Mouse (Mus musculus) cerebellum, postnatal 25 days (tissue): ENCODE results near the gene Itih5.

Experiments
- DNase-seq, 2 experiments: peaks; one replicate each; pipeline ENCODE4 v3.0.0; 2021; ENCODE audit warnings: mixed read lengths in 2 of 2

Itih5 gene

DNA sequence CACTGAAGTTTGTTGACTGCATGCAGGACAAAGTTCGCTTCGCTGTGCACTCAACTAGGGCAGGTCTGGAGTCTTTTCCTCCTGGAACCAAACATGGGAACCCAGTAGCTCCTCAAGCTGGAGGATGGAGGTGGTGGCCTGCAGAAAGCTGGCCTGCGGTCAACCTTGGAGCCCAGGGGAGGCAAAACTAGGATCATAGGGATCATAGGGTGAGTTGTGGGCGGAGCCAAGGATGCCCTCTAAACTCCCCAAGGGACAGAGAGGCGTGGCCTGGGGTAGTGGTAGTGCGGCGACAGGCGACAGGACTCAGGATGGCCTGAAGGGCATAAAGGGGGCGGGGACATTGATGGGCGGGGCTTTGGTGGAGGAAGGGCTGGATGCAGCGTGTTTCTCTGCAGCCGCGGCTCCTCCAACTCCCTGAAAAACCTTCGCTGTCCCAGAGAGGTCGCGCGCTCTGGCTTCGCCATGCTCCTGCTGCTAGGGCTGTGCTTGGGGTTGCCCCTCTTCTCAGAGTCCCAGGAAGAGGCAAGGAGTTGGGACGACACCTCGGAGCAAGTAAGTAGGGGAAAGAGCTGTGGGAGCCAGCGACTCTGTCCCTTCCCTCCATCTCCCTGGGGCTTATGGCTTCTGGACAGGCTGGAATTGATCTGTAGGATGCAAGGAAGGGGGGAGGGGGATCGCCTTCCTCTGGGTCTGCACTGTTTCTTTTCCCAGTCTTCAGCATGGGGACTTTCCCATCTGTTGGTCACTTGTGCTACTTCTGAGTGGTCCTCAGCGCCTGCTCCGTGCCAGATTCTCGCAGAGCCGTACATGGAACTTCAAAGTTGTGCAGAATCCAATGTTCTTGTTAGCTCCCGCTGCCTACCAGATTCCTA is at the start of gene Itih5:
Itih5 (plus strand) TSS at position 371 of the 875 bp plus-strand sequence.
- peak in 1 of 2 experiments; percentile 28 for DNase-seq

DNA sequence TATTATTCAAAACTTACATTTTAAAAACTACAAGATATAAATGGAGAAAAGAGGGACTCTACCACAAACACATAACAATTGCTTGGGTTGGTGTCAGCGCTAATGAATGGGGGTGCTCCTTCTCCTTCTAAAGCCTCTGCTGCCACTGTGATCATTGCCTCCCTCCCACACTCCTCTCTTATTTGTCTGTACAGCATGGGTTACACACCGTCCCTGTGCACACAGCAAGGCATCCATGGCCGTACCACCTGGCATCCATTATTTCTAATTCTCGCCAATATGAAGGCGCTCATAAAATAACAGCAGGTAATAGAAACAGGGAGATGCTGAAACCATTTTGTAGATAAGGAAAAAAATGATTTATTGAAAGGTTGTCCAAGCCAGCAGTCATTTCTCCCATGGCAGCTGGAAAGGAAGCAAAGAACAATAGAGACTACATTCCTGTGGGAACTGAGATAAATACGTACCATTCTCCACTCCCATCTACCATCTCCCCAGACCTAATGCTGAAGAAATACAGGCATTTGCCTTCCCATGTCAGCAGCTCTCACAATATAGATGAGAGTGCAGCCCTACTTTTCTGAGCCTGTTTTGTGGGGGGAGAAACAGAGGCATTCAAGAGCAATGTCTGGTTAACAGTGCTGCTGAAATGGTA is 44.7 kb upstream of the Itih5 start:
- DNase-seq, result no peak

DNA sequence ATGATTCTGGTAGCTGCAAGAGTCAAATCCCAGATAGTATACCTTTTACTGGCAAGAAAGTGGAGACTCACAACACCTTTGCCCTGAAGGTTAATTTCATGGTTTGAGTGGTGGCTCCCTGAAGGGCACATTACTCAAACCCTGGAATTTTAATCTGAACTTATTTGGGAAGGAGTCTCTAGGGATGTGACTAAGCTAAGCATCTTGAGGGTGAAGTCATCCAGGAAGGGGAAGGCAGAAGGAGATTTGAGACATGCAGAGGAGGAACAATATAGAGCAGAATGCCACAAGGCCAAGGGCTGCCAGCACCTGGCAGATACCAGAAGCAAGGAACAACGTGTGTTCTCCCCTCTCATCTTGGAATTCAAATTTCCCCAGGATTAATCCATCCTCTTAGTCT is 34.6 kb upstream of the Itih5 start:
- DNase-seq, result no peak

DNA sequence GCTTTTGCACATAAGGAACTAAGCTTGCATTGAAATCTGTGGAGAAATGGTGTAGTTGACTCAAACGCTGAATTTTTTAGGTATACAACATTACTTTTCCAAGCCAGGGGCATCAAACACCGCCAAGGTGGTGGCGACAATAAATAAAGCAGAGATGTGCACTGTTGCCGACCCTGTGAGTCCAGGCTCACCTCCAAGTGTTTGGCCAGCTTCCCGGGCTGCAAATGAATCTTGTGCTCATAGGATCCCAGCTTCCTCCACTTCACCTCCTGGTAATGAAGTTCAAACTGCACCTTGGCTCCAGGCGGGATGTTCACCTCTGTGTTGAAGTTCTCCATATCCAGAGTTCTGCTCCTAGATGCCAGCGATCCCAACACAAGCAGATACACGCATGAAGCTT is 34.1 kb upstream of the Itih5 start:
- DNase-seq, result peak; percentile 12 to 18

DNA sequence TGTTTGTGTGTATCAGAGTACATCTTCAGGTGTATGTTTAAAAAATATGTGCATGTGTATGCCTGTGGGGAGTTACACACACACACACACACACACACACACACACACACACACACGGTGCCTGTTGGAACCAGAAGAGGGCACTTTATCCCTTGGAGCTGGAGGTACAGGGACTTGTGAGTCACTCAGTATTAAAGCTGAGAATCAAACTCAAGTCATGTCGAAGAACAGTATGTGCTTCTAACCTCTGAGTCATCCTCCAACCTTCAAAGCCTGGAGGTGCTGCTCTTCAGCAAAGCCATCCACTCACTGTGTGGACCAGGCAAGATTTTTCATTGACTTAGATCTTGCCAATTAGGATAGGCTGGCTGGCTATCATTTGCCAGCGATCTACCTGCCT is 31.5 kb upstream of the Itih5 start:
- no peak for DNase-seq

DNA sequence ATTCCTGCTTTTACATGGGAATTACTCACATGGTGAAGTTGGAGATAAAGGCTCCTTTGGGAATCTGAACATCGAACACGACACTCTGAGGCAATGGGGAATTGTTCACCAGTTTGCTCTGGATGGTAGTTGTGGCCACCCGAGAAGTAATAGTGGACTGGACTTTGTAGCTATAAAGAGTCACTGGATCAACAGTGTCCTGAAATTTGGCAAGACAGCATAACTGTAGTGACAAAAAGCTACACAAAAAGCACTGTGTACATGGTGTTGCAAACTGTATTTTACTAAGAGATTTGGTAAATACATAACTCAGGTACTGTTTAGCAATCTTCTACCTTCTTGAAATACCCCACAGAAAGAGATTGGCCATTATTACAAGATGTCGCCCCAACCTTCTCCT is 27.2 kb upstream of the Itih5 start:
- DNase-seq, result no peak

DNA sequence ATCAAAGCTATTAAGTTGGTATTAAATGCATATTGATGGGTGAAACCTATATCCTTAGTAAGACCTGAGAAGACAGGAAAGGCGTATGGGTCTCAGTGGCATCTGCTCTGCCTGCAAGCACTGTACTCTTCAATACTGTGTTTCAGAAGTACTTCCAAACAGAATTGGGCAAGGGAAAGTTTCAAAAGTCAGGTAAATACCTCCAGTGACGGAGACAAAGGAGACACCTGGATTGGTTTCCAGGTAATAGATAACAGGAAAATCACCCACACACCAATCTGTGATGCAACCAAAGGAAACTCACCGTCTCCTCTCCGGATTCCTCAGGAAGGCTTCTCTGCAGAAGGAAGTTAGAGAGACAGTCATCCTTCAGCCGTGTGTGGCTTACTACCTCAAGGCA is 25.9 kb upstream of the Itih5 start:
- no peak for DNase-seq

DNA sequence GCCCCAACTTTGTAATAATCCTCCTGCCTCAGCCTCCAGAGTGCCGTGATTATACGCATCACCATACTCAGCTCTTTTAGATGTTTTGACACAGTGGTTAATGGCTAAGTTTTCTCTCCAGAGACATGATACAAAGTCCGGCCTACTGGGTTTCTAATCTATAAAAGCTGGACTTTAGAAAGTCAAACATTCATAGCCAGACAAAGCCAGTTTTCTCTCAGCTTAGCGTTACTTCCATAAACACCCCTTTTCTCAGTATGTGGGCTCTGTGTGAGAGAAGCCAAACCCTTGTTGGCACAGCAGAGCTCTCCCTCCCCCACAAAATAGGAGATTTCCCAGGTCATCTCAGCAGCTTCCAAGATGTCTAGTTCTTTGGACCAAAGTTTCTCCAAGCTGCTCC is 24.8 kb upstream of the Itih5 start:
- DNase-seq, result no peak

DNA sequence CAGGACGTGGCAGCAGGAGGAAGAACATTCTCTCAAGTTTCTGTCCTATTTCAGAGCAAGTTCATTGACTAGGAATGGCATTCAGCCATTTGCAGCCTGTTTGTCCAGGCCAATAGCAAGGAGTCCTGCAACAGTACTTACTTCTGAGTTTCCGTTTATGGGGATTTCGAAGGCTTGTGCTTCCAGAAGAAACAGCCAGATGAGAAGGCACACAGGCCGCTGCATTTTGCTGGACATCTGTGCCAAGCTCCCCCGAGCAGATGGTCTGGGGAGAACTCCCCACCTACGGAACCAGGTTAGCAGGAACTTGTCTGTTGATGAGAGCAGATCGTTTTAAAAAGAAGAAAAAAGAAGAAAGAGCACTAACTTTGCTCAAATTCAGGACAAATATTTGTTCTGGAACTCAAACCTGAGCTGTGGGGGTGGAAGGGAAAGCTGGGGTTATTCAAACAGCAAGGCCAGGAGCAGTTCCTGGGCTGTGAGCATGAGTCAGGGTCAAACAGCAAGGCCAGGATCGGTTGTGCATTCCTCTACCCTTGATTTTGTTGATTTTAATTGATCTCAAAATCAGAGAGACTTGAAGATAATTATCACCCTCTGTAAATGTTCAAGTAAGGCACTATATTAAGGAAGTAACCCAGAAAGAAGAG is 22.9 kb upstream of the Itih5 start:
- DNase-seq, result no peak

DNA sequence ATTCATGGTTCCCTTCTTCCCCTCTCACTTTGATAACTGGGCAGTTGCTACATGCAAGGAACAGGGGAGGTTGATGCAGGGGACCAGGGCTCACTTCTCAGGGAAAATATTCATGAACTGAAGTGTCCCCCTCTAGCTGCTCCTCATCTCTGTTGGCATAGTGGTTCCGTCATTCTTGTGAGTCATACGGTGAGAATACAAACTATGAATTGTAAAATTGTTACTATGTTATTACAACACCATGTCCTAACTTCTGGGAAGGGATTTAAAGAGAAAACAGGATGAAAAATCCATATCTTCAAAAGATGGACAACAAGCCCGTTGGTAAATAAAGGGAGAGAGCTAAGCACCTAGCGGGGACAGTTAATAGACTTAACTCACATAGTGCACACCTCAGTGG is 22.1 kb upstream of the Itih5 start, which contains the start of gene Itih2:
Itih2 (minus strand) TSS at position 101 of the 400 bp plus-strand sequence.
- DNase-seq, result no peak

DNA sequence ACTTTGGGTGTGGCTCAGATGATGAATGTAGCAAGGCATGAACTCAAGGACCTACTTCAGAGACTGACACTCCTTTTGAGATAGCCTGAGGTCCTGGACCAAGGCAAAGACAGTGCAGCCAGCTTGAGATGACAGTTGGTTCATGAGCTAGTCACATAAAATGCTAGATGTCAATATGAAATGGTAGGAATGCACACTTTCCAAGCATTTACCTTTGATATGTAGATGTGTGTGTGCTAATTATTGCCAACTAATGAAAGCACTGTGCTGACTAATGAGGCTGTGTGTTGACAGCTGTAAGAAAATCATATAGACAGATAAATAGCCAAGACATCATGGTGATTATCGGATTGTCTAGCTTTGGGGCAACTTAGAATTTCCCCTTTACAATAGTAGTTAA is 21.2 kb upstream of the Itih5 start:
- no peak for DNase-seq

DNA sequence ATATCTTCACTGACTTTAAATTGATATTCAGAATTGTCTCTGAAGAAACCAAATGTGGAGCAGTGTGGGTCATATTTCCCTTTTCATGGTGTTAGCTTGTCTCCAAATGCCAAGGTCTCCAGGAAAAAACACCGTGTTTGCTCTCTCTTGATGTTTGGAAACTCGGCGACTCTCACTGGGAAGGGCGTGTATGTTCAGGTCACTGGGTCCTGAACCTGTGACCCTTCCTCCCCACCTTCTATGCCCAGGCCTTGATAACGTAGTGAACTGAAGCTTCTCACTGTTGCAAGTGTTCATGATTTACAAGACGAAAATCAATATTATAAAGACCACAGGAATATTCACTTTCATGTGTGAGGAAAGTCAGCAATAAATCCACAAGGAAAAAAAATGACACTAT is 19.4 kb upstream of the Itih5 start:
- DNase-seq, result no peak

DNA sequence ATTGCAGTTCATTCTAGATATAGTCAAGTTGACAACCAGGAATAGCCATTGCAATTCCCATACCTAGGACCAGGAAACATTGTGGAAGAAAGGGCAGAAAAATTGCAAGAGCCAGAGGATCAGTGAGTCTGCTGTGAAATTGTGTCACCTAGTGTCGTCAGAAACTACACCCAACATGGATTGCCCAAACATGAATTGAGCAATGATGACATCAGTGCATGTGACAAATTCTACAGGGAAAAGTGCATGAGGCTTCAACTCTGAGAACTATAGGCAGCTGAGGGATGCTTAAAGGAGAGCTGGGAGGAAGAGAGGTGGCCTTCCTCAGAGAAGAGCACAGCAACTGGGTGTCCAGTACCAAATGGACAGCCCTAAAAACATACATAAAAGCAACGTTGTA is 16.1 kb upstream of the Itih5 start:
- DNase-seq, result no peak

DNA sequence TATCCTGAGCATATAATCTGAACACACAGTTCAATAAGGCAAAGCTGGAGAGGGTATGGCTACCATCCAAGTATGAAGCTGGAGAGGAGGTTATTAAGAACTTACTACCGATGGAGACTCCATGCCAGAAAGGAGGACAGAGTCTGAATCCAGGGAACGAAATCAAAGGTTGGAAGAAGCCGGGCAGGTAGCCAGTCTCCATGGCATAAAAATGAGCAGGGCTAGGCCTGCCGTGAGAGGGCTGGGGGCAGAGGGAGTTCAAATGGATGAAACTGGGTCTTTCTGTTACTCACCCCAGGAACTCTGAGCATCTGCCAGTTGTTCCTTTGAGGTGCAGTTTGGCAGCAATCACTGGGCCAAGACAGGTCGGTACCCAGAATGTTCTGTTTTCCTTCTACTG is 12.9 kb upstream of the Itih5 start:
- peak; percentile 15 to 31 for DNase-seq

DNA sequence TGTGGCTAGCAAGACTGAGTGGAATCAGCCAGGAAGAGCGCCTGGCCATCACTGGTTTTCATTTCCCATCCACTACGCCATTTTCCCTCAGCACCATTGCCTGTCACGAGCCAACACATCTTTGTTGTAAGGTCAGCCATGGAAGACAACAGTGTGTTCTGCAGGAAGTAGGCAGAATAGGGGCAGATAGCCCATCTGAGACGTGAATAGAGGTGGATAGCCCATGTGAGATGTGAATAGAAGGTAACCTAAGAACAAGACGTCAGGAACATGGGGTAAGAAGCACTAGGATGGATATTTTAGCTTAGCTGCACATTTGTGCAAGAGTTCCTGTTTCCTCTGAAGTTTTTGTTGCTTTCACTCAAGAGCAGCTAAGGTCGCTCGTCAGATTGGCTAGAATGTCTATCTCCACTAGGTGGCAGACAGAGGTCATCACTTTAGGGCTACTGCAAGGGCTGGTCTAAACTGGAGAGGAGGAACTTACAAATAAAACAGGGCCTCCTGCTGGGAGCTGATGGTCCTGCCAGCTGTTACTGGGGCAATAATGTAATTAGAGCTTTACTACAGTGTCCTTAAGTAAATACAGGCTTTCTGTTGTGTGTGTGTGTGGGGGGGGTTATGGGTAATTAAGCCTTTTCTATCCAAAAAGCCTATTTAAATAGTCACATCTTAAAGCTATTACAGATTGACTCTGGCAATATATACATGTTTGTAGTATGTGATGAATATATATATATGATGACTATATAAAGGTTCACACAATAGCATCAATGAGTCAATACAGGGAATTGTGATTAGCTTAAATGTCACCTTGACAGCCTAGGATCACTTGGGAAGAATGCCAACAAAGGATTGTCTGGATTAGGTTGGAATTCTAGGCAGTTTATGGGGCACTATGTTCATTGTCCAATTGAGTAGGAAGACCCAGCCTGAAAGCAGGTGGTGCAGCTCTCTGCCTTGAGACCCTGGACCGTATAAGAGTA is 10.6 kb upstream of the Itih5 start:
- peak; percentile 34 to 59 for DNase-seq

DNA sequence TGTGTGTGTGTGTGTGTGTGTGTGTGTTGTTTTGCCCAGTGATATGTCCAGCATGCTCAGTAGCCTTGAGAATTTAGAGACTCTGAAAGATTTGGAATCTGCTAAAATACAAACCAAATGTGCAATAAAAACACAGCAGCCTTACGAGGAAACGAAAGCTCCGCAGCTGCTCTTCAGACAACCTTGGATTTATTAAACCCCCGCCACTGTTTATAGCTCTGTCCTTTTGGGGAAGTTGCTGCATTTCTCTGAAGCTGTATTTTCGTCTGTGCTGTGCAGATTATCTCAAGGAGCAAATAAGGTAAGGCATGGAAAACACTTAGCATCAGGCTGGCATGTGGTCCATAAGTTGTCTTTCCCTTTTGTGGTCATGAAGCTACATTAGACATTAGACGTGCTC is 7.9 kb upstream of the Itih5 start:
- DNase-seq, result no peak

DNA sequence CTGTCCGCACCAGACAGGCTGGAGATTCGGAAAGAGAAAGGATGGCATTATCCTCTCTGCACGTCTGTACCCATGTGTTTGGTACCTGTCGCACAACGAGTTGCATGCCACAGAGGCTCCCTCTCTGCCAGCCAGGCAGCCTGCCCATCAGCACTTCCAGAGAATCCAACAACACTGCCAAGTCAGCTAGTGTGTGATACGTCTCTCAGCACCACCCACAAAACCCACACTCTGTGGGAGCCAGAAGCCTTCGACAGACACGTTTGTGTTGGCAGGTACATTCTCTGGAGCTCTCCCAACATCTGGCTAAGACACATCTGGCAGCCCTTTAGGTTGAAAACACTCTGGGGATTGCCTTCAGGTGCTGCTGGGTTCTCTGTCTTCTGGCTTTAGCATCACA is 6.2 kb upstream of the Itih5 start:
- peak in 1 of 2 experiments; percentile 10 for DNase-seq

DNA sequence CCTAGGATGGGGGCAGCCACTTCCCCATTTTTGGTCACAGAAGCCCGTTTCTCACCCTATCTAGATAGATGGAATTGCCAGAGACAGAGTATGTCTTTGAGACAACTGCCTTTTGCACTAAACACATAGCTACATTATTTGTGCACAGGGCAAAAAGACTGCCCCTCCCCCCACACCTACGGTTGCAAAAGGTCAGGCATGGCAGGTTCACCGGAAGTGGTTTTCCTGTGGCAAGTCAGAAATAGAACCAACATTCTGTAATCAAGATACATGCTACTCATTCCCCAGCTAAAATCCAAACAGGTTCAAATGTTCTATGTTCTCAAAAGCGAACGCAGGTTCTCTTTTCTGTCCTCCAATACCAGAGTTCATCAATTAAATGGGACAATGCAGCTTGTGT is 781 bp upstream of the Itih5 start:
- no peak for DNase-seq

DNA sequence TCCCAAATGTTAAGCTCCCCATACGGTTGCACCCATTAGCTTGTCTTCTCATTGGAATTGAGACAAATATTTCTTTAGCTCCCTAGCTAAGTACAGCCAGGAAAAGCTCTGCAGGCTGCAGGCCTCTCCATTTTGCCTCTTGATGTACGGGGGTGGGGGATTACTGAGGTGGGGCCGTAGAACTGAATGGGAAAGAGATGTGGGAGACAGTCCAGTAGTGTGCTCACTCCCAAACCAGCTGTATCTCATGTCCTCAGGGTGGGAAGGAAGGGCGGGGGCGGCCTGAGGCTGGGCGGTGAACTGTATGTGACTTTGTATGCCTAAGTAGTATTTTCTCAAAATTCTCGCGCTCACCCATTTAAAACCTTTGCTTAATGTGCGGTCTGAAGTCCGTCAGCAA is 3.8 kb downstream of the Itih5 start:
- no peak for DNase-seq

DNA sequence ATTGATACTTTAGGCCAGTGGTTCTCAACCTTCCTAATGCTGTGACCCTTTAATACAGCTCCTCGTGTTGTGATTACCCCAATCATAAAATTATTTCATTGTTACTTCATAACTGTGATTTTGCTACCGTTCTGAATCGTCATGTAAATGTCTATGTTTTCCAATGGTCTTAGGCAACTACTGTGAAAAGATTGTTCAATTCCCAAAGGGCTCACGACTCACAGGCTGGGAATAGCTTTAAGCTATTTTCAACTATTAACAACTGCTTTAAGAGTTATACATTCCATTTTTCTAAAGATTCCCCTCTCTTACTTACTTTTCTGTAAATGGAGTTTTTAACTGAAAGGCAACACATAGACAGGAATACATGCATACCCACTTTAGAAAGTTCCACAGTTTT is 8.6 kb downstream of the Itih5 start:
- no peak for DNase-seq

DNA sequence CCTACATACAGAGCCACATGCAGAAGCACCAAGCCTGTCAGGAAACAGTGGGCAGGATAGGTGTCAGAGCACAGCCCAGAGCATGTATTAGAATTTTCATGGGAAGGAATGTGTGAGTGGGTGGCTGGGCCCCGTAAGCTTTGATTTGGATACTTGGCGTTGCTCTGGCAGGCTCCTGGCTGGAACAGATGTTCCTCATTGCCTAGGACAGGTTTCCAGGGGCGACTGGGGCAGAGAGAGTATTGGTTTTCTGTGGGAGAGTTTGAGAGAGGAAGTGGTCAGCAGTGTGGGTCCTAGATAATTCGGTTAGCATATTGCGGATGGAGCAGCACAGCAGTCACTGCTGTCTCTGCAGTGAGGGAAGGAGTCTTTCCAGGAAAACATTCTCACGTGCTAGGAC is 13.3 kb downstream of the Itih5 start:
- DNase-seq, result no peak

DNA sequence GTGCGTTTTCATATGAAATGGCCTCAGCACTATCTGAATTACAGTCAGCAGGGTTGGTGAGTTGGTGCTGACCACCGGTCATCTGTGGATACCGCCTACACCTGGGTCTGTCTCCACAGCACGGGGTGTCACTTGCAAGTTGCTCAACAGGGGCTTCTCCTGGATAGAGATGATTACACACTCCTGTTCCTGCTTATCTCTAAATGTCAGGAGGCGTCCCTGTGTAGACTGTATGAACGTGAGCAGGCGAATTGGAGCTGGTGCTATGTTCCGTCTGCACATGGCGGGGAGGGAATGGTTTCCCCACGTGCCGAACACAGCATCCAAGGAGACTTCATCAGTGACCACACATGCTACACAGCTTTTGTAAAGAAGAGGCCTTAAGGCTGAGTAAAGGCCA is 13.9 kb downstream of the Itih5 start:
- no peak for DNase-seq

DNA sequence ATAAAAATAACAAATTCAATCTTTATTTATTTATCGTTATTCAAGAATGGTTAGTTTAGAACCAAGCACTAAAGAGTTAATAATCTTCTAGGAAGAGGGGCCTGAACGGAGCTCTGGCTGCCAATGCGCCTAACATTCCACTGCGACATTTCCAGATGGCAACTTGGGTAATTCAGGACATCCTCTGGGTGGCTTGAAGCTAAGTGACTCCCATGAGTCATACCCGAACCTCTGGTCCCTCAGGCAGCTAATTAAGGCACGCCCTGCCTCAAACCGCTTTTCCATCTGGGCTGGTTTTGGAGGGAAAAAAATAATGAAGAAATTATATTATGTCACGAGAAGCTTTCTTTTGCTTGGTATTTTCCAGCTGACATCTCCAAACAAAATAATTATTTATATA is 14.6 kb downstream of the Itih5 start:
- DNase-seq, result no peak
